Mouse (Mus musculus) retina, embryonic 14.5 days (tissue): ENCODE measurements at regions not wholly inside any gene's neighbourhood (a gene's known extent, or its start where the extent isn't known, plus 50 kb on each side); places are given as distances from the start of the nearest gene placed in this dataset.

ENCODE experiments used
- DNase-seq: peaks from one replicate; pipeline ENCODE4 v3.0.0-alpha.2; 2015; ENCODE audit warnings: low spot score

GRCm38 (mm10) chr14:62177509-62177908, 114.9 kb upstream of the Rnaseh2b start:
- DNase-seq: no peak

GRCm38 (mm10) chr14:62187360-62187759, 105.0 kb upstream of the Rnaseh2b start:
- DNase-seq: no peak

- DNase-seq: no peak
Observed at GRCm38 (mm10) chr14:62188147-62188885, 104.1 kb upstream of the Rnaseh2b start.

- no peak for DNase-seq
Observed at GRCm38 (mm10) chr14:62191624-62192023, 100.8 kb upstream of the Rnaseh2b start.

- no peak for DNase-seq
Observed at GRCm38 (mm10) chr14:62192814-62193213, 99.6 kb upstream of the Rnaseh2b start.

- no peak for DNase-seq
Observed at GRCm38 (mm10) chr14:62193371-62193770, 99.0 kb upstream of the Rnaseh2b start.

GRCm38 (mm10) chr14:62196776-62197175, 95.6 kb upstream of the Rnaseh2b start:
- DNase-seq: no peak

GRCm38 (mm10) chr14:62198476-62199190, 93.8 kb upstream of the Rnaseh2b start:
- DNase-seq: peak; percentile 5

GRCm38 (mm10) chr14:62215071-62215470, 77.3 kb upstream of the Rnaseh2b start:
- no peak for DNase-seq

- no peak for DNase-seq
Observed at GRCm38 (mm10) chr14:62216995-62217394, 75.4 kb upstream of the Rnaseh2b start.

- DNase-seq: no peak
Observed at GRCm38 (mm10) chr14:62217971-62218370, 74.4 kb upstream of the Rnaseh2b start.

- no peak for DNase-seq
Observed at GRCm38 (mm10) chr14:62218716-62219115, 73.7 kb upstream of the Rnaseh2b start.

GRCm38 (mm10) chr14:62220770-62221169, 71.6 kb upstream of the Rnaseh2b start:
- no peak for DNase-seq
